42 mouse cellular contexts compared by ENCODE assay signal in the genomic region with DNA sequence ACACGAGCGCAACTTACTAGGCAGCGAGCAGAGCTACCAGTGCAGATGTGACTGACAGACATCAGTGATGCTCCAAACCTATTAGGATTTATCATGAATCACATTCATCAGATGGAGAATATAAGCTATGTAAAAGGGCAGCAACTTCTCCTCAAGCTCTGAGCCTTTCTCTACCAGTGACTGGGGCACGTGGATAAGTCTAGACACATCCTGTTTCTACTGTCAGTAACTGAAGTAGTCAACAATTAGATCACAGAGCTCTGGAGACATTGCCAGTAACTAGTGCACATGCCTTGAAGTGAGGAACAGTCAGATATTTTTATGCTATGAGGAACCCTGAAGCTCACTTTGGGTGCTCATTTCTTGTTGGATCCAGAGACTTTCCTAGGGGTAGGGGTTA. TPM values are rescaled to one million over a fixed set of nuclear protein-coding genes. Genes with fewer than 3 reads are reported as not detected.
"Had no signal": no experiment of that assay in that cellular context is flagged by ENCODE, and none has a peak within 500 bp of the region (broad histone marks: within the 10 kb centered on the region; RNA-seq: fewer than 3 reads in every experiment).

No protein-coding gene starts in this region.

- H3K4me3 ChIP-seq: limb, embryonic 10.5 days; limb, embryonic 12.5 days; limb, embryonic 13.5 days; limb, embryonic 15.5 days; liver, embryonic 12.5 days; liver, embryonic 13.5 days; liver, embryonic 15.5 days; lung, embryonic 15.5 days; megakaryocyte, embryonic 14.5 days; midbrain, embryonic 10.5 days; midbrain, embryonic 12.5 days; midbrain, embryonic 13.5 days; midbrain, embryonic 15.5 days; myocyte; neural tube, embryonic 12.5 days had no signal

- H3K9me3 ChIP-seq: limb, embryonic 10.5 days; limb, embryonic 12.5 days; limb, embryonic 13.5 days; limb, embryonic 15.5 days; liver, embryonic 12.5 days; liver, embryonic 13.5 days; liver, embryonic 15.5 days; lung, embryonic 15.5 days; megakaryocyte, embryonic 14.5 days; midbrain, embryonic 10.5 days; midbrain, embryonic 12.5 days; midbrain, embryonic 13.5 days; midbrain, embryonic 15.5 days; neural tube, embryonic 12.5 days had no signal

- H3K27ac ChIP-seq: limb, embryonic 10.5 days; limb, embryonic 12.5 days; limb, embryonic 13.5 days; limb, embryonic 15.5 days; liver, embryonic 12.5 days; liver, embryonic 13.5 days; liver, embryonic 14.5 days; liver, embryonic 15.5 days; lung, embryonic 15.5 days; macrophage; midbrain, embryonic 10.5 days; midbrain, embryonic 12.5 days; midbrain, embryonic 13.5 days; midbrain, embryonic 15.5 days; neural tube, embryonic 12.5 days had no signal

- H3K9ac ChIP-seq: limb, embryonic 12.5 days; limb, embryonic 13.5 days; limb, embryonic 15.5 days; liver, embryonic 12.5 days; liver, embryonic 13.5 days; liver, embryonic 14.5 days; liver, embryonic 15.5 days; liver, postnatal 0 days; lung, embryonic 14.5 days; lung, embryonic 15.5 days; midbrain, embryonic 12.5 days; midbrain, embryonic 13.5 days; midbrain, embryonic 15.5 days; neural tube, embryonic 12.5 days had no signal

- DNase-seq: left cerebral cortex, postnatal 4 days; liver; liver, embryonic 13.5 days; liver, postnatal 0 days; lung, adult 18-20 months; lung, adult 2 months; lung, embryonic 14.5 days; lung, postnatal 10 days; lung, postnatal 14 days; lung, postnatal 36 days; lung, postnatal 4 days; midbrain, embryonic 14.5 days had no signal

- H3K4me1 ChIP-seq: limb, embryonic 10.5 days; limb, embryonic 12.5 days; limb, embryonic 13.5 days; limb, embryonic 15.5 days; midbrain, embryonic 10.5 days; midbrain, embryonic 12.5 days; neural tube, embryonic 12.5 days had no signal

- H3K27me3 ChIP-seq: limb, embryonic 12.5 days; limb, embryonic 13.5 days; limb, embryonic 15.5 days; liver, embryonic 12.5 days; liver, embryonic 13.5 days; liver, embryonic 15.5 days; lung, embryonic 15.5 days; megakaryocyte, embryonic 14.5 days; midbrain, embryonic 12.5 days; midbrain, embryonic 13.5 days; midbrain, embryonic 15.5 days; neural tube, embryonic 12.5 days had no signal

- H3K36me3 ChIP-seq: limb, embryonic 10.5 days; limb, embryonic 12.5 days; limb, embryonic 13.5 days; limb, embryonic 15.5 days; liver, embryonic 12.5 days; liver, embryonic 13.5 days; liver, embryonic 15.5 days; lung, embryonic 15.5 days; midbrain, embryonic 10.5 days; midbrain, embryonic 12.5 days; midbrain, embryonic 13.5 days; midbrain, embryonic 15.5 days; neural tube, embryonic 12.5 days had no signal

RNA-seq across cellular contexts. Expression of gene 1810046K07Rik, which starts 11.4 kb away (rescaled TPM):
- total RNA-seq: left cerebral cortex, postnatal 10 days; left cerebral cortex, postnatal 14 days; left cerebral cortex, postnatal 25 days; left cerebral cortex, postnatal 36 days; left cerebral cortex, postnatal 4 days; megakaryocyte progenitor cell, adult 5-6 weeks; megakaryocyte, adult 5-6 weeks; megakaryocyte-erythroid progenitor cell, adult 5-6 weeks; midbrain, postnatal 0 days; monocyte, adult 5-6 weeks had no signal
- polyA plus RNA-seq: limb, embryonic 10.5 days; limb, embryonic 11.5 days; limb, embryonic 15.5 days; liver, embryonic 11.5 days; liver, embryonic 12.5 days; liver, embryonic 13.5 days; lung, embryonic 14.5 days; macrophage; midbrain, embryonic 10.5 days; midbrain, embryonic 11.5 days; midbrain, embryonic 12.5 days; midbrain, embryonic 13.5 days; midbrain, embryonic 14.5 days; midbrain, embryonic 15.5 days; midbrain, embryonic 16.5 days; midbrain, postnatal 0 days; myocyte; neural tube, embryonic 11.5 days; neural tube, embryonic 12.5 days had no signal

RNA-seq across cellular contexts. Expression of gene Colca2, which starts 39.0 kb away (rescaled TPM):
- total RNA-seq: megakaryocyte, adult 5-6 weeks; midbrain, postnatal 0 days; monocyte, adult 5-6 weeks had no signal
